ENCODE assay signal across 8 mouse cellular contexts in the genomic region with DNA sequence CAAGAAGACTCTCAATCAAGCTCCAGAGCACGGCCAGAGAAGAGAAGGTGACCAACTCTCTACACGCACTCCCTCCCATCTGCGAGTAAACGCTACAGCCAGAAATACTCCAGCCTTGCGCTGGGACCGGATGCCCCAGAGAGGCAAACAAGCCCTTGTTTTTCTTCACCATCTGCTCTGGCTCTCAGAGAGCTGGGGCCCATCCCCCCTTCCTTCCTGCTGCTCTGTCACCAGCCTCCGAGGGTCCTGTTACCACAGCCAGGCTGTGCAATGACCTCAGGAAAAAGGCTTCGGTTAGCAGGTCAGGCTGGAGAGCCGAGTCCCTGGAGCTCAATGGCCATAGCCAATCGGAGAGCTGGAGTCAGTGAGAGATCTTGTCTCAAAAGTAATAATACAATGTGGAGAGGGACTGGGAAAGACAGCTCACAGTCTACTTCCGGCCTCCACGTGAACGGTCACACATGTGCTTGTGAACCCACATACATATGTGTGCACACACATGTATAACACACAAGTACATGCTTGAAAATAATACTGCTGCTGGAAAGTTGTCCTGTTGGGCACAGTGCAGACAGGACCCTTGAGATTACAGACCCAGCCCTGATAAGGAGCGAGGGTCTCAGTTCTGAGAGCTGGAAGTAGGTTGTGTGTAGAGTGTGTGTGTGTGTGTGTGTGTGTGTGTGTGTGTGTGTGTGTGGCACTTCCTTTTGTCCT. TPM values are rescaled to one million over a fixed set of nuclear protein-coding genes. Genes with fewer than 3 reads are reported as not detected.
DNase-seq lines count a peak whose midpoint lies in the region; ATAC-seq and TF ChIP-seq lines count a peak whose summit lies in the region.

No protein-coding gene starts in this region.

- peaks cover 27% of the 10 kb centered on the region for H3K4me1 ChIP-seq in forebrain, embryonic 13.5 days
- peaks cover 48% of the 10 kb centered on the region for H3K4me1 ChIP-seq in kidney, embryonic 16.5 days (ENCODE audit: insufficient read depth, low read length)
- H3K4me1 ChIP-seq in lung, embryonic 16.5 days (replicated peaks; ENCODE audit: control insufficient read depth, insufficient read depth, low read length) = peaks cover 10% of the 10 kb centered on the region

- H3K4me3 ChIP-seq in layer of hippocampus, adult 2 months = no peak overlapping the region
- H3K4me3 ChIP-seq in forebrain, embryonic 13.5 days = no peak overlapping the region
- H3K4me3 ChIP-seq in kidney, embryonic 16.5 days (ENCODE audit: low read length) = no peak overlapping the region
- H3K4me3 ChIP-seq in lung, embryonic 16.5 days (ENCODE audit: low read length) = no peak overlapping the region

- 22% methylated on average over 14 of the region's 14 CpGs for WGBS in forebrain, embryonic 13.5 days
- 5% methylated on average over 14 of the region's 14 CpGs for WGBS in kidney, embryonic 16.5 days
- WGBS in lung, embryonic 16.5 days = 7% methylated on average over 14 of the region's 14 CpGs

- H3K27me3 ChIP-seq in forebrain, embryonic 13.5 days = no peaks in the 10 kb centered on the region
- H3K27me3 ChIP-seq in kidney, embryonic 16.5 days (ENCODE audit: insufficient read depth, low read length) = no peaks in the 10 kb centered on the region
- no peaks in the 10 kb centered on the region for H3K27me3 ChIP-seq in lung, embryonic 16.5 days (ENCODE audit: control insufficient read depth, insufficient read depth, low read depth, low read length)

- H3K36me3 ChIP-seq in forebrain, embryonic 13.5 days (ENCODE audit: poor library complexity, severe bottlenecking) = no peaks in the 10 kb centered on the region
- no peaks in the 10 kb centered on the region for H3K36me3 ChIP-seq in kidney, embryonic 16.5 days (ENCODE audit: insufficient read depth, low read length)
- no peaks in the 10 kb centered on the region for H3K36me3 ChIP-seq in lung, embryonic 16.5 days (ENCODE audit: control insufficient read depth, insufficient read depth, low read length)

- H3K9me3 ChIP-seq in forebrain, embryonic 13.5 days (replicated peaks) = no peaks in the 10 kb centered on the region
- no peaks in the 10 kb centered on the region for H3K9me3 ChIP-seq in kidney, embryonic 16.5 days (ENCODE audit: low read length)
- no peaks in the 10 kb centered on the region for H3K9me3 ChIP-seq in lung, embryonic 16.5 days (ENCODE audit: control insufficient read depth, low read length)

- H3K4me2 ChIP-seq in forebrain, embryonic 13.5 days = 0 out of 2 replicates have a peak overlapping the region, but pooled peaks have one; percentile 14
- H3K4me2 ChIP-seq in kidney, embryonic 16.5 days (replicated peaks; ENCODE audit: low read depth, low read length) = peak overlapping the region; percentile 31
- H3K4me2 ChIP-seq in lung, embryonic 16.5 days (ENCODE audit: low read depth, low read length) = peak overlapping the region; percentile 35; the same call in 1 of the 2 replicates

- no peak overlapping the region for H3K9ac ChIP-seq in forebrain, embryonic 13.5 days
- H3K9ac ChIP-seq in kidney, embryonic 16.5 days (replicated peaks; ENCODE audit: low read length) = peak overlapping the region; percentile 51
- H3K9ac ChIP-seq in lung, embryonic 16.5 days (ENCODE audit: low read length) = peak overlapping the region; percentile 21; the same call in 1 of the 2 replicates

- intact Hi-C loops in heart, postnatal 10 days (cut with DNase I) = no loop called here

- no peak overlapping the region; the same call in 1 of the 2 replicates for H3K27ac ChIP-seq in layer of hippocampus, adult 2 months
- peak overlapping the region; percentile 55; the same call in 1 of the 2 replicates for H3K27ac ChIP-seq in forebrain, embryonic 13.5 days
- H3K27ac ChIP-seq in kidney, embryonic 16.5 days (ENCODE audit: low read length) = peak overlapping the region; percentile 98
- H3K27ac ChIP-seq in lung, embryonic 16.5 days (ENCODE audit: low read length) = peak overlapping the region; percentile 89

- no peak for TF ChIP-seq CTCF in layer of hippocampus, adult 2 months (conservative IDR thresholded peaks at IDR 0.05)

- ATAC-seq in forebrain, embryonic 13.5 days = peak; percentile 53; the same call in 1 of the 2 replicates
- ATAC-seq in kidney, embryonic 16.5 days (ENCODE audit: low FRiP score, low TSS enrichment) = peak; percentile 89
- ATAC-seq in lung, embryonic 16.5 days (ENCODE audit: low read depth) = peak; percentile 92

- DNase-seq in layer of hippocampus, adult 2 months (ENCODE audit: low spot score in 2 of 2) = peak; percentile 21 to 23
- no peak for DNase-seq in layer of hippocampus, adult 9-10 months (ENCODE audit: low spot score)
- DNase-seq in heart, postnatal 10 days = peak; percentile 77 to 79
- peak; percentile 63 to 69 for DNase-seq in right cerebral cortex, postnatal 10 days (ENCODE audit: low spot score in 2 of 2)
- no peak for DNase-seq in urinary bladder, adult 18-20 months (ENCODE audit: low spot score in 2 of 2)

RNA-seq across cellular contexts. Expression of gene Col26a1, which starts 18.9 kb away (rescaled TPM):
- total RNA-seq in layer of hippocampus, adult 2 months (2021) = 1 to 10 TPM; 2.7 to 3.3 TPM
- polyA plus RNA-seq in forebrain, embryonic 13.5 days (2015; fragmentation: Nextera tagmentation; extraction: Ambion mirVana) = 10.7 and 10.9 TPM in 2 replicates
- total RNA-seq in heart, postnatal 10 days (2021) = 10 to 100 TPM in 1 of 2 experiments, 1 to 10 TPM in 1; 9.7 to 12.7 TPM
- polyA plus RNA-seq in kidney, embryonic 16.5 days (2015; fragmentation: Nextera tagmentation; extraction: Ambion mirVana) = 48.1 and 51.5 TPM in 2 replicates
- polyA plus RNA-seq in lung, embryonic 16.5 days (2015; fragmentation: Nextera tagmentation; extraction: Ambion mirVana) = 5.9 and 7.2 TPM in 2 replicates

RNA-seq across cellular contexts. Expression of gene Ift22, which starts 43.8 kb away (rescaled TPM):
- total RNA-seq in layer of hippocampus, adult 2 months (2021) = 10 to 100 TPM; 81.0 to 87.2 TPM
- 123 and 126 TPM in 2 replicates for polyA plus RNA-seq in forebrain, embryonic 13.5 days (2015; fragmentation: Nextera tagmentation; extraction: Ambion mirVana)
- total RNA-seq in heart, postnatal 10 days (2021) = 10 to 100 TPM; 14.4 to 17.2 TPM
- polyA plus RNA-seq in kidney, embryonic 16.5 days (2015; fragmentation: Nextera tagmentation; extraction: Ambion mirVana) = 87.8 and 88.1 TPM in 2 replicates
- polyA plus RNA-seq in lung, embryonic 16.5 days (2015; fragmentation: Nextera tagmentation; extraction: Ambion mirVana) = 92.8 and 93.7 TPM in 2 replicates

Comparison
In these comparisons a context has a peak if more than half of its experiments do, and no peak if none do; other contexts are left out.
1. DNase-seq: peak in layer of hippocampus, adult 2 months (2 of 2), heart, postnatal 10 days (2 of 2) and right cerebral cortex, postnatal 10 days (2 of 2); none in layer of hippocampus, adult 9-10 months (single experiment) and urinary bladder, adult 18-20 months (0 of 2).
2. Peak in every context shown above with its lines, with median percentiles within 50 percentile points of each other: ATAC-seq and H3K4me2 ChIP-seq.